Mouse (Mus musculus): ENCODE results near the gene Slc12a6.
A peak's percentile ranks its signal among the peaks of the same experiment; 100 is the strongest.
"Not testable (repeated sequence)": the region's sequence is repeated elsewhere in the genome, so short reads cannot be mapped to it uniquely, and the experiment has no call there.

Slc12a6 gene

DNA sequence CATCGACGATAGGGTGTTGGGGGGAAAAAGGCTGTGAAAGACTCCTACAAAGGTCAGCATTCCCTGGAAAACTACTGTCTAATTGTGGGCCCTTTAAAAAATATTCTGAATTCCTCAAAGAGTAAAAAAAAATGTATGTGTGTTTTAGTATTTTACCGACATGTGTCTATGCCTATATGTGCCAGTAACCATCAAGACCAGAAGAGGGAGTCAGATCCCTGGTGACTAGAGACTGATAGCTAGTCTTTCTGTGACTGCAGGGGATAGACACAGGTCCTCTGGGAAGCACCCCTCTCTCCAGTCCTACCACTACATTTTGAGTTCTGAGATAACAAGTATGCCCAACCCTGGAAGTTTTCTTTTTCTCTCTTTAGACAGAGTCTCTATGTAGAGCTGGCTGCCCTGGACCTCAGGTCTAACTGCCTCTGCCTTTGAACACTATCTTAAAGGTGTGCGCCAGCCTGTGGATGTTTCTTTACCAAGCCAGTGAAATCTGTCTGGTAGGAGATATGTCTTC lies 2.8 kb upstream of the Slc12a6 start:
- no peak for DNase-seq (ENCODE audit: low spot score)

DNA sequence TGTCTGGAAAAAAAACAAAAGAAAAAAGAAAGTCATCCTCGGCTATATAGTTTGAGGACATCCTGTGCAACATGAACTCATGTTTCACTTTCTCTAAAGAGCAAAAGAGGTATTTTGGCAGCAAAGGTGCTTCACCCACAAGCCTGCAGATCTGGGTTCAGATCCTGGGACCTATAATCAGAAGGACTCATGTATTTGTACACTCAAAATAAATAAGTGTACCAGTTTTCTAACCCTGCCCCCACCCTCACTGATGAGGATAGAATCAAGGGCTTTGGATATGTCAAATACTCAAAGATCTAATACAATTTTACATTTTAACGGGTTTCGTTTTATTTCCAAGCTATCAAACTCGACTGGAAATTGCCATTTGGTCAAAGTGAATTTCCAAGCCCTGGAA lies 1.3 kb upstream of the Slc12a6 start:
- no peak for DNase-seq (ENCODE audit: low spot score)

DNA sequence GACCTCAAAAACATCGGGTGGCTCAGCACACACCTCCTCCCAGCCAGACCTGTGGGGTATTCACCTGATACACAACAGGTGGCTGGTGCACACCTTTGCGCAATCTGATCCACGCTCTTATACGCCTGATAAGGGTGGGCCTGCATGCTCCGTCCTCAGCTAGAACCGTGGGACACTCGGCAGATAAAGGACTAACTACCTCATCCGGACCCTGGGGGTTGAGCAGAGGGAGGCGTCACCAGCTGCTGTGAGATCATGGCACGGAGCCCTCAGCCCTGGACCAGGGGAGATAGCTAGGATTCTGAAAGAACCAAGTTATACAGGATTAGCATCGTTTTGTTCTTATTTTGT lies 592 bp downstream of the Slc12a6 start, which contains the start of gene Gm21985:
Gm21985 (plus strand) TSS at position 73 of the 351 bp plus-strand sequence.
- peak; percentile 50 for DNase-seq (ENCODE audit: low spot score)

DNA sequence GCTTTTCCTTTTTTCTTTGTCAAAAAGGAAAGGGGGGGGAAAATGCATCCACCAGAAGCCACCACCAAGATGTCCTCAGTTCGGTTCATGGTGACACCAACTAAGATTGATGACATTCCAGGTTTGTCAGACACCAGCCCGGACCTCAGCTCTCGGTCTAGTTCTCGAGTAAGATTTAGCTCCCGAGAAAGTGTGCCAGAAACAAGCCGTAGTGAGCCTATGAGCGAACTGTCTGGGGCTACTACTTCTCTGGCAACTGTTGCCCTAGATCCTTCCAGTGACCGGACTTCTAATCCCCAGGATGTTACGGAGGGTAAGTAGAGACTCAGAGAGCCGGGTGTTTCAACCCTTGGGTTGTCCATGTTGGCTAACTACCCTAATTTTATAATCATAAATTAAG lies 1.2 kb downstream of the Slc12a6 start:
- no peak for DNase-seq (ENCODE audit: low spot score)

- no peak for DNase-seq (ENCODE audit: low spot score)
Observed at GRCm38 (mm10) chr2:112267547-112268269, 2.1 kb downstream of the Slc12a6 start.

GRCm38 (mm10) chr2:112270011-112270410 lies 4.4 kb downstream of the Slc12a6 start:
- DNase-seq (ENCODE audit: low spot score), result no peak

DNA sequence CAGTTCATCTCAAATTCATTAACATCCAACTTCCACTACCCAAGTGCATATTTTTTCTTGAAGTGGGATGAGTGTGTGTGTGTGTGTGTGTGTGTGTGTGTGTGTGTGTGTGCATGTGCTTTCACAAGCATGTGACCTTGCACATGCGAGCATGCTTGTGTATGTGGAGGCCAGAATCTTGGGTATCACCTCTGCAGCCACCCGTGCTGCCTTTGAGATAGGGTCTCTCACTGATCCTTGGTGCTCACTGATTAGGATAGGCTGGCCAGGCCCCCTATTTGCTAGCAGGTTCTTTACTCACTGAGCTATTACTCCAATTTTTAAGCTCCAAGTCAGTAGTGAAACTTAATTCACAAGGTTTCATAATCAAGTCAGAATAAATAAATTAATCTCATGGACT lies 7.3 kb downstream of the Slc12a6 start:
- DNase-seq (ENCODE audit: low spot score), result no peak

DNA sequence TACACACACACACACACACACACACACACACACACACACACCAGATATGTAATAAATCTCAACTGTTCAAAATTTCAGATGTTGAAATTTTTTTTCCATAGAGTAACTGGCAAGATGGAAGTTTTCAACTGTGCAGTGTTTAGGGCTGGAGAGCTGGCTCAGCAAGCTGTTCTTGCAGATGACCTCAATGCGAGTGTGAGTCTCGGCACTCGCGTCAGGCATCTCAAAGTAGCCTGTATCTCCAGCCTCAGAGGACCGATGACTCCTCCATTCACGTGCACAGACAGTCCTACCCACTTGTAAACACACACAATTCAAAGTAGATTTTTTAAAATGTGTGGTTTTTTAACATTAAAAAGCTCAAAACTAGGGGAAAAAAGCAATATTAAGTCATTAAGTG lies 7.8 kb downstream of the Slc12a6 start:
- no peak for DNase-seq (ENCODE audit: low spot score)

DNA sequence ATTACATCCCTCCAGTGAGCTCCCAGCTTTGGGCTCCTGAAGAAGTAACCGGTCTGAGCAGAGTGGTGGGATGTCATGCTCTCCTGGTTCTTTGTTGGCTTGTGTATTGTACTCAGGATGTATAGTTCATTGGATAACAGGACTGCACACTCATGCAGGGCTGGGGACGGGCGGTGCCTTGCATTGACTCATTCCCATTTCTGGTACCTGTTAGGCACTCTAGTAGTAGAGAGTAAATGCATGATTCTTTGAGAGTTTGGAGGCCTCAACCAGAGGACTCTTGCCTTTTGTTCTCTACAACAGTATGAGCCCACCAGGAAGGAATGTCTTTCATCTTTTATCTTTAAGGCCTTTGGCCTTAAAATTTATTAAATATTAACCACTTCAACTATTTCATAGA lies 11.2 kb downstream of the Slc12a6 start:
- DNase-seq (ENCODE audit: low spot score), result no peak

GRCm38 (mm10) chr2:112282846-112283245 lies 17.2 kb downstream of the Slc12a6 start:
- no peak for DNase-seq (ENCODE audit: low spot score)

DNA sequence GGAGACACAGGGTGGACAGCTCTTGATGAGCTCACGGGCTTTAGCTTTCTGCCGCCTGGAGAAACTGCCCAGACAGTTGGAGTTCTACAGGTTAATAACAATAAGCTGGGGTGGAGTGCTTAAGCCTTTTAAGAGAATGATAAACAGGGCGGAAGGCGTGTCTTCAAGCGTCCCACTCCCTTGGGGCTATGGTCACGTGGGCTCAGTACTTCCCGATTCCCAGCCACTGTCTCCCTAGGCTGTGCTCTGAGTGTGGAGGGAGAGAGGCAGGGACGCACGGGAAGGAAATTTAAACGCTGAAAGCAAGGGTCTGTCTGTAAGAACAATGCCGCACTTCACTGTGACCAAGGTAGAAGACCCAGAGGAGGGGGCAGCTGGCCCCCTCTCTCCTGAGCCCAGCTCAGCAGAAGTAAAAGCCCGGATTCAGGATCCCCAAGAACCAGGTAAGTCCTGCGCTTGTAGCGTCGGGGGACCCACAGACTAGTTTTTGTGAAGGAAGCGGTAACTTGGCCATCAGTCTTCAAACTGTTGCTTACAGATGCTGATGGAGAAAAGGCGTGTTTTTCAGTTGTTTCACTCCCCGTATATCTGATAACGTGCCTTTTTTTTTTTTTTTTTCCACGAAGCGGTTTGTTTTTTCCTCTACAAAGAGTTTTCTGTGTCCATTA lies 18.9 kb downstream of the Slc12a6 start:
- peak; percentile 55 for DNase-seq (ENCODE audit: low spot score)

GRCm38 (mm10) chr2:112285031-112285390 lies 19.4 kb downstream of the Slc12a6 start:
- DNase-seq (ENCODE audit: low spot score), result no peak

GRCm38 (mm10) chr2:112286062-112286461 lies 20.4 kb downstream of the Slc12a6 start:
- not testable (repeated sequence) for DNase-seq (ENCODE audit: low spot score)

DNA sequence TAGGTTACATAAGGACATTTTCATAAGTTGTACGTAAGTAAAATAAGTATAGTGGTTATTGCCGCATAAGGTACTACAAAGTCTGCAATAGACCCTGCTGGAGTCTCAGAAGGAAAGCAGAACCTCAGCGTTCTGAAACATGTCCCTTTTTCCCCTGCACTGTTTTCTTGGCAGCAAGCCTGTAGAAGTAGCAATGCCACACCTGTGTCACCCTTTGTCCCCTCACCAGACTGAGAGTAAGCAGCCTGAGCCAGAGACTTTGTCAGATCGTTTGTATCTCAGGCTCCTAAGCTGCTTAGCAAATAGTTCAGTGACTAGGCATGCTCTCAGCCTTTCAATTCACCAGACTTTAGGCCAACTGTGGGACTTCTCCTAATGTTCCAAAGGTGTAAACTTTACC lies 21.4 kb downstream of the Slc12a6 start:
- no peak for DNase-seq (ENCODE audit: low spot score)

GRCm38 (mm10) chr2:112289507-112289906 lies 23.9 kb downstream of the Slc12a6 start:
- no peak for DNase-seq (ENCODE audit: low spot score)

- DNase-seq (ENCODE audit: low spot score), result no peak
Observed at GRCm38 (mm10) chr2:112292823-112293222, 27.2 kb downstream of the Slc12a6 start.

DNA sequence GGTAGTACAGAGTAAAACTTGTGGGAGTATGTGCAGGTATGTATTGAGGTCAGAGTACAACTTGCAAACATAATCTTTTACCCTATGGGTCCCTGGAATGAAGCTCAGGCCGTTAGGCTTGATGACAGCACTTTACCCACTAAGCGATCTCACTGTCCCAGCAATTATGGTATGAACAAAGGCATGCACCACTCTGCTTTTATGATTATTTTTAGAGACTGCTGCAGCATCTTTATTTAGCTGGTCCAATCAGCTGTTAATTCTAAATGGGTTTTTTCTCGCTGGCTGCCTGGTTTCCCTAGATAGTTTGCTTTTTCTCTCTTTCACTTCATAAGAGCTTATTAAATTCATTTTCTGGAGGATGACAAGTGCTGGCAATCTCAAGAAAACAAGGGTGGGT lies 30.6 kb downstream of the Slc12a6 start:
- no peak for DNase-seq (ENCODE audit: low spot score)

DNA sequence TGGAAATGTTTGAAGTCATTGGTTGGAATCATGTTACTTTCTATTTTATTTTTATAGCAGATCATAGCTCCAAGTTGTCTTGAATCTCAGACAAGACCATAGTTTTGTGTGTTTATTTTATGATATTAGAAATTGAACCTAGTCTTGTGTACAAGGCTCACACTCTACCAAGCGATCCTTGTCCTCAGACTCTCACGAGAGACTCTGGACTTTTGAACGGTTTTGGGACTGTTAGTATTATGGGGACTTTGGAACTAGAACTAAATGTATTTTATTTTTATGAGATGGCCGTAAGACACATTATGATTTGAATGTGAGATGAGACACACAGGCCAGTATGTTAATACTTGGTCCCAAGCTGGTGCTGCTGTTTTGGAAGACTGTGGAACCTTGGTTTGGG lies 32.6 kb downstream of the Slc12a6 start:
- no peak for DNase-seq (ENCODE audit: low spot score)

DNA sequence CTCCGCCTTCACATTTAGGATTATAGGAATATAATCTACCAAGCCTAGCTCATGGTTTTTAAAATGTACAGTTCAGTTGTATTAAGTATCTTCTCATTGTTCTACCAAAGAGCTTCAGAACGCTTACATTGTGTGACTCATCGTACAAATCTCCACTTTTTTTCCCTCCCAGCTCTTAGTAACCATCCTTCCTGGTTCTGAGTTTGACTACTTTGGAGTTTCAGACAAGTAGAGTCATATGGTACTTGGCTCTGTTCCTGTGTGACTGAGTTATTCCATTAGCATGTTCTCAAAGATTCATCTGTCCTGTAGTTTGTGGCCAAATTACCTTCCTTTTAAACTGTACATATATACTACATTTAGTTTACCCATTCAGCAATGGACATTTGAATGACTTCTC lies 43.0 kb downstream of the Slc12a6 start:
- no peak for DNase-seq (ENCODE audit: low spot score)

DNA sequence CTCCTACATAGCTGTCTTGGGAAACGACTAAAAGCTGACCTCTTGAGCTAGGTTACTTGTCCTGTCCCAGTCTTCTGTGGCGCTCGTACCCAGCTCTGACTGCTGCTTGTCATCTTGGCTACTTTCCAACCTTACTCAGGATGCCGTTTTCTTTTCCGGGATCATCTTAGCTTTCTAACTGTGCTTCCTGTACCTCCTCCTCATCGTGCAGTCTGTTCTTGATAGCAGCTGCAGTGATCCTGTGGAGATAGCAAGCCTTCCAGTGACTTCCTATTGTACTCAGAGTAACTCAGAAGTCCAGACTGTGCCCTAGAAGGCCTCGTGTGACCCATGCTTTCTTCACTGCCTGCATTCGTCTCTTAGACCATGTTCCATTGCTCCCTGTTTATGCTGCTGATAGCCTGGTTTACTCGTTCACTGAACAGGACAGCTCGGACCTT lies 43.6 kb downstream of the Slc12a6 start:
- DNase-seq (ENCODE audit: low spot score), result no peak

- no peak for DNase-seq (ENCODE audit: low spot score)
Observed at GRCm38 (mm10) chr2:112315638-112316037, 50.0 kb downstream of the Slc12a6 start.

DNA sequence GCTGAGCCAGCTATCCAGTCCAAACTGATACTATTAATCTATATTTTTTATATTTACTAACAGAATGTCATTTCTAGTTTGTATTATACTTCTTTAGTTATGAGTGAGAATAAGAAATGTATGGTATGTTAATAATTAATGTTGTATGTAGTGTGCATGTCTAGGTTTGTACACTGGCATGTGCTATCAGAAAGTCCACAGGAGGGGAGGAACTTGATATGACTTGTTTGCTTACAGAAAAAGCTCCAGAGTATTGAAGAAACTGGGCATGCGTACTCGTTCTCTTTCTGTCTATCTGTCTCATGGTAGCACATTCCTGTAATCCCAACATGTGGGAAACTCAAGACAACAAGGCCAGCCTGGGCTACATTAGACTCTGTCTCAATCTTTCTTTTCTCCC lies 52.6 kb downstream of the Slc12a6 start:
- DNase-seq (ENCODE audit: low spot score), result no peak

- peak; percentile 24 for DNase-seq (ENCODE audit: low spot score)
Observed at GRCm38 (mm10) chr2:112318905-112319304, 53.3 kb downstream of the Slc12a6 start.
